Mouse (Mus musculus): ENCODE results near the gene Grasp.

Grasp gene

GRCm38 (mm10) chr15:101228866-101229590, 5.0 kb downstream of the Grasp start:
- no peak for DNase-seq (ENCODE audit: low spot score)

- DNase-seq (ENCODE audit: low spot score): no peak
Observed at GRCm38 (mm10) chr15:101230503-101230902, 6.5 kb downstream of the Grasp start.

GRCm38 (mm10) chr15:101230995-101231647, 7.1 kb downstream of the Grasp start:
- DNase-seq (ENCODE audit: low spot score): no peak

- DNase-seq (ENCODE audit: low spot score): no peak
Observed at GRCm38 (mm10) chr15:101231648-101232180, 7.7 kb downstream of the Grasp start.

GRCm38 (mm10) chr15:101232607-101233006, 8.6 kb downstream of the Grasp start:
- no peak for DNase-seq (ENCODE audit: low spot score)

GRCm38 (mm10) chr15:101233183-101233582, 9.2 kb downstream of the Grasp start:
- no peak for DNase-seq (ENCODE audit: low spot score)

GRCm38 (mm10) chr15:101233641-101234275, 9.8 kb downstream of the Grasp start:
- DNase-seq (ENCODE audit: low spot score): no peak

GRCm38 (mm10) chr15:101234611-101235341, 10.8 kb downstream of the Grasp start:
- DNase-seq (ENCODE audit: low spot score): no peak

- no peak for DNase-seq (ENCODE audit: low spot score)
Observed at GRCm38 (mm10) chr15:101235342-101235698, 11.3 kb downstream of the Grasp start.

- no peak for DNase-seq (ENCODE audit: low spot score)
Observed at GRCm38 (mm10) chr15:101235728-101236327, 11.8 kb downstream of the Grasp start.

- DNase-seq (ENCODE audit: low spot score): peak; percentile 75
Observed at GRCm38 (mm10) chr15:101236878-101237277, 12.9 kb downstream of the Grasp start.

GRCm38 (mm10) chr15:101238885-101239511, 15.0 kb downstream of the Grasp start:
- peak; percentile 57 for DNase-seq (ENCODE audit: low spot score)

- no peak for DNase-seq (ENCODE audit: low spot score)
Observed at GRCm38 (mm10) chr15:101239821-101240220, 15.8 kb downstream of the Grasp start.

- DNase-seq (ENCODE audit: low spot score): peak; percentile 88
Observed at GRCm38 (mm10) chr15:101240799-101241204, 16.8 kb downstream of the Grasp start.

- DNase-seq (ENCODE audit: low spot score): no peak
Observed at GRCm38 (mm10) chr15:101241236-101241635, 17.2 kb downstream of the Grasp start.

GRCm38 (mm10) chr15:101241853-101242252, 17.9 kb downstream of the Grasp start:
- DNase-seq (ENCODE audit: low spot score): no peak

GRCm38 (mm10) chr15:101242645-101243044, 18.7 kb downstream of the Grasp start:
- DNase-seq (ENCODE audit: low spot score): peak; percentile 75

- no peak for DNase-seq (ENCODE audit: low spot score)
Observed at GRCm38 (mm10) chr15:101244012-101244411, 20.0 kb downstream of the Grasp start.

GRCm38 (mm10) chr15:101246231-101247154, 22.5 kb downstream of the Grasp start:
- peak; percentile 95 for DNase-seq (ENCODE audit: low spot score)

GRCm38 (mm10) chr15:101247155-101247498, 23.1 kb downstream of the Grasp start:
- no peak for DNase-seq (ENCODE audit: low spot score)

Measured in urinary bladder, postnatal 14 days (tissue).